Mouse (Mus musculus) skeletal muscle tissue, postnatal 0 days (tissue): ENCODE data around the gene Mterf4. TPM values are rescaled to one million over a fixed set of nuclear protein-coding genes. Genes with fewer than 3 reads are reported as not detected.

ENCODE experiments used
- microRNA-seq, 2 experiments: library from miRNA; unstranded; fragments of <30 nt; microRNA quantifications; one replicate each; pipeline ENCODE4; 2016
- polyA plus RNA-seq: library from polyadenylated mRNA; unstranded; fragments of >200 nt; fragmentation: Nextera tagmentation; extraction: Ambion mirVana; gene quantifications from 2 replicates; pipeline ENCODE4 v1.2.1, GENCODE M21; 2015

The Mterf4 gene
- polyA plus RNA-seq, result 16.2 and 18.2 TPM in 2 replicates

DNA sequence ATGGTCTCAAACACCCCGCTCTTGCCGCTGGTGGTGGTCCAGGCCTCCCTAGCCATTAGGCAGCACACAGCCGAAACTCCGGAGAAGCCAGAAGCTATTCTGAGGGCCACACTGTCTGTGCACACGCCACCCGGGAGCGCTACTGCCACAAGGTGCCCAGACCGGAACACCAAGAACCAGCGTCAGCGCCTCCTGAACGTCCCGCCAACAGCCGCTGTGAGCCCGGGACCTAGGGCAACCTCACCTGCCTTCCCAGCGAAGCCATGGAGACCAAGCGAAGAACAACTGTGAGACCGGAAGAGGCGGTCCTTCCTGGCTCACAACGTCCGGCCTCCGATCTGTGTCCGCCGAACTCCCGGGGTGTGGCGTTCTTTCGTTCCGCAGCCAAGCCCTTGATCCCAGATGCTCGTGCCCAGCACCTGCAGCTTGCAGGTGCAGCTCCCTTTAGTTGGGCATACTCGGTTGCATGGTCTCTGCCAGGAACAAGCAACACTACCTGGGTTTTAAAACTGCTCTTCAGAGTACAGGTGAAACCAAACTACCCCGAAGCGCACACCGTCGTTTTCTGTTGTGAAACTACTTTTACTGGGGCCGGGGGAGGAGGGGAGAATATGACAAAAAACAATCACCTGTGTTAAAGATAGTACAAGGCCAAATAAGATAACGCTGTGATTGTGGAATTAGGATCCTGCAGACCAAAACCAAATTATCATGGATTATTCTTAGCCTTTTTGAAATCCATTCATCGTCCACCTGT is at the start of gene Mterf4:
Gene Mterf4, minus strand, starts transcription at position 335 of the 757 bp plus-strand sequence.

DNA sequence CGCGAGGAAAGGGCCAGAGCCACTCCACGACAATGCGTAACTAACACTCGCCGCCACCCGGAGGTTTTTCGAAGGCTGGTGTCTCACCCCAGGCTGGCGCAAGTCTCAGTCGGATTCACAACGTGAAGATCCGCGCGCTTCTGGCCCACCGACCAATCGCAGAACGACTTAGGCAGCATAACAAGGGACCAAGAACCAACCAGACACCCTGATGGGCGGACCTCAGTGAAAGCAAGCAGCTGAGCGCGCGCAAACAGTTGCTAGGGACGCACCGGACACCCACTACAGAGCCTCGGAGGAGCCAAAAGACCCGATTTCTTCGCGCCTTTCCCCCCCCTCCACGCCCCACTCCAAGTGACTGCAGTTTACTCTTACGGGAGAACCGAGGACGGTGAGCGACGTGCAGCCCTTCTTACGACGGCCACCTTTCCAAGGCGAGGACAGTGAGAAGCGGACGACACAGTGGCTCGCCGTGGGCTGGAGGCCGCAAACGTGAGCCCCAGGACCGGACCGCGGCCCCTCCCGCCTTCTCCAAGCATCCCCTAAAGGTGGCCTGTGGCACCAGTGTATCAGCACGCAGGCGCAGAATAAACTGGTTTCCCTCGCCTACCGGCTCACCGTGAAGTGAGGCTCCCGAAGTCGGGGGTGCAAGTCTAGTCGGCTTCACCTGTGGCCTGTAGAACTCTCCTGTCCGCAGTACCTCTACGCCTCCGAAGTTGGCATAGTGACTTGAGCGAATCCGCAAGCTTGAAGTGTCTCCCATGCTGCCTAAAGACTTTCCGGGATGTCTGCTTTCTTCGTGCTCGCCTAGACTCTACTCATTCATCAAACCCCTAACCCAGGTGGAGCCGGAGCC is 37.2 kb upstream of the Mterf4 start, which contains the start of the genes Ppp1r7 and Pask:
Gene Ppp1r7, plus strand, starts transcription at position 207 of the 856 bp plus-strand sequence.
Gene Pask, minus strand, starts transcription at position 835 of the 856 bp plus-strand sequence.

Small RNA genes within 50 kb of the gene (microRNA-seq; reads per million reads assigned to microRNA genes)
- 0 reads per million in 2 experiments for gene Mir6345
- 0 to 0.21 reads per million in 2 experiments for gene Mir6901
- 0 reads per million in 2 experiments for gene Mir6902

Other genes with a start within 250 kb of the Mterf4 start
- gene Kif1a, start 204.0 kb downstream of the Mterf4 start, polyA plus RNA-seq, result 2.5 and 3.0 TPM in 2 replicates
- gene Agxt, start 170.7 kb downstream of the Mterf4 start, polyA plus RNA-seq, result 0.24 and 0.27 TPM in 2 replicates
- 0.54 TPM in 1 of 2 replicates, not detected in the other for gene 2310007B03Rik, start 145.0 kb downstream of the Mterf4 start, polyA plus RNA-seq
- 0.02 and 0.03 TPM in 2 replicates for gene Crocc2, start 137.2 kb downstream of the Mterf4 start, polyA plus RNA-seq
- gene Sned1, start 70.1 kb downstream of the Mterf4 start, polyA plus RNA-seq, result 1.2 and 2.0 TPM in 2 replicates
- 30.8 and 34.9 TPM in 2 replicates for gene Ppp1r7, start 36.9 kb upstream of the Mterf4 start, polyA plus RNA-seq
- 2.0 and 2.8 TPM in 2 replicates for gene Pask, start 37.6 kb upstream of the Mterf4 start, polyA plus RNA-seq
- 0.06 and 0.34 TPM in 2 replicates for gene Ano7, start 68.0 kb upstream of the Mterf4 start, polyA plus RNA-seq
- gene Hdlbp, start 172.9 kb upstream of the Mterf4 start, polyA plus RNA-seq, result 93.8 and 113 TPM in 2 replicates
- 3.3 and 3.4 TPM in 2 replicates for gene Farp2, start 206.2 kb upstream of the Mterf4 start, polyA plus RNA-seq